Mouse (Mus musculus) lung, adult 10 weeks (tissue): ENCODE data around the gene Cdh16. TPM values are rescaled to one million over a fixed set of nuclear protein-coding genes. Genes with fewer than 3 reads are reported as not detected.

Source experiments
- polyA plus RNA-seq: library from polyadenylated mRNA; stranded (reverse); fragments of 350-450 nt; fragmentation: Illumina TruSeq; extraction: RNeasy Lipid Tissue Mini Kit (QIAGEN cat#74804); gene quantifications from one replicate; pipeline ENCODE4 v1.2.3, GENCODE M21; 2014; ENCODE audit warnings: low read depth, low replicate concordance; ENCODE audit not compliant: insufficient read depth

The Cdh16 gene
- polyA plus RNA-seq: 3.8 TPM

GRCm38 (mm10) chr8:104624161-104624560 is at the start of gene Cdh16:
Gene Cdh16, minus strand, starts transcription at chr8:104624396.

GRCm38 (mm10) chr8:104641426-104642323 is 17.5 kb upstream of the Cdh16 start, which contains the start of gene Ciao2b:
Gene Ciao2b, minus strand, starts transcription at chr8:104641965.

GRCm38 (mm10) chr8:104630981-104631663 is 6.9 kb upstream of the Cdh16 start, which contains the start of gene Rrad:
Gene Rrad, minus strand, starts transcription at chr8:104631327.

GRCm38 (mm10) chr8:104591133-104591834 is 32.9 kb downstream of the Cdh16 start, which contains the start of gene Pdp2:
Gene Pdp2, plus strand, starts transcription at chr8:104591451.

Other genes with a start within 250 kb of the Cdh16 start
- 10.2 TPM for gene Cmtm4, start 228.6 kb downstream of the Cdh16 start, polyA plus RNA-seq
- gene Dync1li2, start 181.3 kb downstream of the Cdh16 start, polyA plus RNA-seq: 29.5 TPM
- gene Terb1, start 114.5 kb downstream of the Cdh16 start, polyA plus RNA-seq: 0.15 TPM
- gene Nae1, start 89.8 kb downstream of the Cdh16 start, polyA plus RNA-seq: 34.0 TPM
- gene Car7, start 89.7 kb downstream of the Cdh16 start, polyA plus RNA-seq: 0.70 TPM
- gene Pdp2, start 32.9 kb downstream of the Cdh16 start, polyA plus RNA-seq: 2.4 TPM
- gene Rrad, start 6.9 kb upstream of the Cdh16 start, polyA plus RNA-seq: 9.6 TPM
- gene Ciao2b, start 17.6 kb upstream of the Cdh16 start, polyA plus RNA-seq: 41.7 TPM
- not detected for gene Ces2a, start 109.6 kb upstream of the Cdh16 start, polyA plus RNA-seq
- 1.3 TPM for gene Ces2b, start 207.2 kb upstream of the Cdh16 start, polyA plus RNA-seq
- 0.38 TPM for gene Ces2c, start 222.7 kb upstream of the Cdh16 start, polyA plus RNA-seq